Mouse (Mus musculus) myocyte (in vitro differentiated cells): ENCODE data around the gene Kif3a. TPM values are rescaled to one million over a fixed set of nuclear protein-coding genes. Genes with fewer than 3 reads are reported as not detected.

Source experiments
- H3K27me3 ChIP-seq: one replicate; pipeline ENCODE4 v1.6.1; 2011; ENCODE audit not compliant: control insufficient read depth, insufficient read depth, insufficient read length
- H3K36me3 ChIP-seq: one replicate; pipeline ENCODE4 v1.6.1; 2011; ENCODE audit not compliant: control insufficient read depth, insufficient read depth
- H3K4me2 ChIP-seq: one replicate; pipeline ENCODE4 v1.6.1; 2011; ENCODE audit warnings: low read depth, control low read depth
- H3K4me3 ChIP-seq: one replicate; pipeline ENCODE4 v1.5.1; 2011; ENCODE audit warnings: mild to moderate bottlenecking, control low read depth, moderate library complexity
- H3K79me2 ChIP-seq: one replicate; pipeline ENCODE4 v1.6.1; 2011; ENCODE audit not compliant: control insufficient read depth, insufficient read depth
- H3ac ChIP-seq: one replicate; pipeline ENCODE4 v1.6.1; 2011; ENCODE audit not compliant: control insufficient read depth, insufficient read length
- CEBPB ChIP-seq: IDR thresholded peaks from 2 replicates; pipeline ENCODE4 v1.6.1; 2011; ENCODE audit warnings: mild to moderate bottlenecking, moderate library complexity; ENCODE audit not compliant: poor library complexity, insufficient read depth, severe bottlenecking
- E2F4 ChIP-seq: IDR thresholded peaks from one replicate; pipeline ENCODE4 v1.6.1; 2011; ENCODE audit warnings: mild to moderate bottlenecking, control low read depth, moderate library complexity; ENCODE audit not compliant: insufficient read depth
- MAX ChIP-seq: IDR thresholded peaks from one replicate; pipeline ENCODE4 v1.6.1; 2011; ENCODE audit warnings: low read depth, mild to moderate bottlenecking, control low read depth
- MYOD1 ChIP-seq, 3 experiments: IDR thresholded peaks; one replicate each; pipeline ENCODE4 v1.6.1; 2011; ENCODE audit warnings: control low read depth in 2 of 3, low read depth in 2 of 3, mild to moderate bottlenecking in 2 of 3, moderate library complexity in 1 of 3; ENCODE audit not compliant: insufficient read length in 2 of 3, control insufficient read depth in 1 of 3
- MYOG ChIP-seq, 3 experiments: IDR thresholded peaks; one replicate each; pipeline ENCODE4 v1.6.1; 2011; ENCODE audit warnings: control low read depth in 2 of 3, low read depth in 2 of 3, mild to moderate bottlenecking in 2 of 3; ENCODE audit not compliant: insufficient read length in 2 of 3, control insufficient read depth in 1 of 3, insufficient read depth in 1 of 3
- POLR2A ChIP-seq: IDR thresholded peaks from one replicate; pipeline ENCODE4 v1.6.1; 2011; ENCODE audit warnings: low read depth, mild to moderate bottlenecking, control low read depth, moderate library complexity; ENCODE audit not compliant: insufficient read length
- POLR2AphosphoS2 ChIP-seq: IDR thresholded peaks from one replicate; pipeline ENCODE4 v1.6.1; 2011; ENCODE audit warnings: low read depth, control low read depth; ENCODE audit not compliant: insufficient read length
- REST ChIP-seq: IDR thresholded peaks from one replicate; pipeline ENCODE4 v1.6.1; 2011; ENCODE audit warnings: mild to moderate bottlenecking, control low read depth, moderate library complexity; ENCODE audit not compliant: insufficient read depth, insufficient read length
- SRF ChIP-seq: IDR thresholded peaks from one replicate; pipeline ENCODE4 v1.6.1; 2011; ENCODE audit warnings: low read depth; ENCODE audit not compliant: control insufficient read depth, insufficient read length
- TCF12 ChIP-seq: IDR thresholded peaks from one replicate; pipeline ENCODE4 v1.6.1; 2011; ENCODE audit warnings: mild to moderate bottlenecking, control low read depth; ENCODE audit not compliant: poor library complexity, insufficient read depth, severe bottlenecking
- TCF3 ChIP-seq: IDR thresholded peaks from one replicate; pipeline ENCODE4 v1.6.1; 2011; ENCODE audit warnings: low read depth, control low read depth; ENCODE audit not compliant: insufficient read length
- USF1 ChIP-seq: IDR thresholded peaks from one replicate; pipeline ENCODE4 v1.6.1; 2011; ENCODE audit warnings: low read depth, mild to moderate bottlenecking, control low read depth, moderate library complexity
- polyA plus RNA-seq: library from polyadenylated mRNA; unstranded; fragments of >200 nt; fragmentation: generic; extraction: Trizol; gene quantifications from one replicate; pipeline ENCODE4 v1.2.1, GENCODE M21; 2012; ENCODE audit warnings: missing spikeins

Gene Kif3a
- polyA plus RNA-seq, 1 experiment, result 13.6 TPM

DNA sequence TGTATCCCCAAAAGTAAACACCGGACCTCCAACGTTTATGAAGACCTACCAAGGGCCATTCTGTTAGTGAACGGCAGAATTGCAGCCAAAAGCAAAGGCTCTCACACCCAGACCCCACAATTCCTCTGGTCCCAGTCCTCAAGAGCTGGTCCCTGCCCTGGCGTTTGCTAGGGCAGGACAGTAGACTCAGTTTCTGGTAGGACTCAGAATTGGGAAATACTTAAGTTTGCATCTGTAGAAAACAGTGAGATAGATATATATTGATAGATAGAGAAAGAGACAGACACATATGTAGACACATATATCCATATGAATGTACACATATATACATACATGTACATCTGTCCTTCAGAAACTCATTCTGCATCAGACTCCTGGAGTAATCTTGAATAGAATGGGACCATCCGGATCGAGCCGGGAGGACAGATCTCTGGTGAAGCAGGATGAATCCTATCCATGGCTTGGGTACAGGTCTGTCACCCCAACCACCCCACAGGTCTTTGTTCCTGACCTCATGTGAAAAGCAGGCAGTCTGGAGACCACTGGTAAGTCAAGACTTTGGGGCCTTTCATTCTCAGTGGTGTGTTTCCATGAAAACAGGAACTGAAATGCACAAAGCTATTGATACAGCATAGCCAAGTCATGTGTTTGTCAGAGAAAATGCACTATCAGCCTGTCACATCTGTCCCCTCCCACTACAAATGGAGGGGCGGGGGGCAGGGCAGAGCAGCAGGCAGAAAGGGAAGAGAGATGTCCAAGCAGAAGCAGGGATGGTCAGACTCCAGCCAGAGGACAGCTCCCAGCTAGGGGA is 49.8 kb downstream of the Kif3a start:
- Histone ChIP-seq H3K36me3 (no peaks in the 10 kb centered on the region), H3K27me3 (peaks cover 34% of the 10 kb centered on the region), H3K4me2 (no peak overlapping the region), H3K4me3 (no peak overlapping the region), H3K79me2 (no peaks in the 10 kb centered on the region), H3ac (no peak overlapping the region)
- TF ChIP-seq REST (no peak), USF1 (no peak), TCF3 (no peak), MAX (no peak), E2F4 (no peak), SRF (no peak), POLR2A (no peak), MYOG (IDR thresholded peaks at IDR 0.05; ENCODE audit: control insufficient read depth in 1 of 3, insufficient read depth in 1 of 3, insufficient read length in 2 of 3, low read depth in 2 of 3) (no peak), TCF12 (no peak), POLR2AphosphoS2 (no peak), MYOD1 (IDR thresholded peaks at IDR 0.05; ENCODE audit: control insufficient read depth in 1 of 3, insufficient read length in 2 of 3, low read depth in 2 of 3) (no peak), CEBPB (no peak)

- Histone ChIP-seq H3K79me2 (no peaks in the 10 kb centered on the region), H3ac (no peak overlapping the region), H3K4me3 (no peak overlapping the region), H3K36me3 (no peaks in the 10 kb centered on the region), H3K4me2 (no peak overlapping the region), H3K27me3 (peaks cover 34% of the 10 kb centered on the region)
- TF ChIP-seq CEBPB (no peak), TCF3 (no peak), E2F4 (no peak), REST (no peak), POLR2A (no peak), MYOG (IDR thresholded peaks at IDR 0.05; ENCODE audit: control insufficient read depth in 1 of 3, insufficient read depth in 1 of 3, insufficient read length in 2 of 3, low read depth in 2 of 3) (no peak), MAX (no peak), POLR2AphosphoS2 (no peak), SRF (no peak), MYOD1 (IDR thresholded peaks at IDR 0.05; ENCODE audit: control insufficient read depth in 1 of 3, insufficient read length in 2 of 3, low read depth in 2 of 3) (no peak), TCF12 (no peak), USF1 (no peak)
Observed at GRCm38 (mm10) chr11:53617562-53618109, 50.5 kb downstream of the Kif3a start.

GRCm38 (mm10) chr11:53618619-53619198 is 51.5 kb downstream of the Kif3a start, which contains the start of gene Il4:
Gene Il4 (minus strand): TSS chr11:53618669.
- Histone ChIP-seq H3ac (no peak within 1 kb of the TSS), H3K27me3 (peaks cover 34% of the 10 kb centered on the region)

GRCm38 (mm10) chr11:53619428-53619827 is 52.2 kb downstream of the Kif3a start:
- Histone ChIP-seq H3K4me3 (no peak overlapping the region), H3K36me3 (no peaks in the 10 kb centered on the region), H3K4me2 (no peak overlapping the region), H3ac (no peak overlapping the region), H3K79me2 (no peaks in the 10 kb centered on the region), H3K27me3 (peaks cover 31% of the 10 kb centered on the region)
- no peak for TF ChIP-seq POLR2A

More at GRCm38 (mm10) chr11:53618619-53619198, 51.5 kb downstream of the Kif3a start, which contains the start of gene Il4:
- H3K79me2 ChIP-seq, result no peaks in the 10 kb centered on the region
- H3K4me2 ChIP-seq, result no peak within 1 kb of the TSS
- no peaks in the 10 kb centered on the region for H3K36me3 ChIP-seq
- TF ChIP-seq REST (no peak), POLR2AphosphoS2 (no peak), TCF12 (no peak), MAX (no peak), POLR2A (no peak), CEBPB (no peak), USF1 (no peak), TCF3 (no peak), MYOG (IDR thresholded peaks at IDR 0.05; ENCODE audit: control insufficient read depth in 1 of 3, insufficient read depth in 1 of 3, insufficient read length in 2 of 3, low read depth in 2 of 3) (no peak), SRF (no peak), MYOD1 (IDR thresholded peaks at IDR 0.05; ENCODE audit: control insufficient read depth in 1 of 3, insufficient read length in 2 of 3, low read depth in 2 of 3) (no peak), E2F4 (no peak)
- no peak within 1 kb of the TSS for H3K4me3 ChIP-seq
